Mouse (Mus musculus) thymus, adult 2 months (tissue): ENCODE measurements around the gene Ebpl. TPM values are rescaled to one million over a fixed set of nuclear protein-coding genes. Genes with fewer than 3 reads are reported as not detected.
A peak's percentile ranks its signal among the peaks of the same experiment; 100 is the strongest.

ENCODE experiments used
- DNase-seq: peaks from one replicate; pipeline ENCODE4 v3.0.0; 2021
- H3K27ac ChIP-seq: fragments of 200-500 bp; 2 replicates; pipeline ENCODE4 v1.5.1; 2012; ENCODE audit warnings: low read length, control low read depth; ENCODE audit not compliant: control insufficient read depth, insufficient read depth
- H3K27me3 ChIP-seq: fragments of 200-500 bp; 2 replicates; pipeline ENCODE4 v1.6.1; 2012; ENCODE audit warnings: mild to moderate bottlenecking, low read length, moderate library complexity, mixed read lengths; ENCODE audit not compliant: control insufficient read depth, insufficient read depth
- H3K36me3 ChIP-seq: fragments of 200-500 bp; 2 replicates; pipeline ENCODE4 v1.6.1; 2012; ENCODE audit warnings: mild to moderate bottlenecking, low read length, moderate library complexity; ENCODE audit not compliant: control insufficient read depth, insufficient read depth
- H3K4me1 ChIP-seq: fragments of 200-500 bp; replicated peaks from 2 replicates; pipeline ENCODE4 v1.6.1; 2012; ENCODE audit warnings: low read length; ENCODE audit not compliant: control insufficient read depth, insufficient read depth
- H3K4me3 ChIP-seq: fragments of 200-500 bp; 2 replicates; pipeline ENCODE4 v1.5.1; 2012; ENCODE audit warnings: mild to moderate bottlenecking, low read length, control low read depth, moderate library complexity; ENCODE audit not compliant: control insufficient read depth, insufficient read depth
- CTCF ChIP-seq: fragments of 200-500 bp; IDR thresholded peaks from 2 replicates; pipeline ENCODE4 v1.5.1; 2012; ENCODE audit warnings: mild to moderate bottlenecking, control low read depth, low read length, moderate library complexity, borderline replicate concordance; ENCODE audit not compliant: control insufficient read depth, poor library complexity, insufficient read depth; ENCODE audit errors: extremely low read depth
- POLR2A ChIP-seq: fragments of 200-500 bp; IDR thresholded peaks from 2 replicates; pipeline ENCODE4 v1.6.1; 2012; ENCODE audit warnings: mild to moderate bottlenecking, low read length, control low read depth, moderate library complexity; ENCODE audit not compliant: control insufficient read depth, poor library complexity, insufficient read depth; ENCODE audit errors: extremely low read depth
- WGBS: fragments of 180-500 bp; shearing (Covaris S2); methylation state at CpG from one replicate; pipeline ENCODE4 v1.1.7; 2018; 5-methylcytosine and 5-hydroxymethylcytosine counted together
- polyA plus RNA-seq: library from polyadenylated mRNA; depleted of rRNA; stranded (reverse); fragments of >200 nt; gene quantifications from 2 replicates; pipeline ENCODE4 v1.2.3, GENCODE M21; 2012

Gene Ebpl
- polyA plus RNA-seq, 1 experiment = 2.0 TPM

DNA sequence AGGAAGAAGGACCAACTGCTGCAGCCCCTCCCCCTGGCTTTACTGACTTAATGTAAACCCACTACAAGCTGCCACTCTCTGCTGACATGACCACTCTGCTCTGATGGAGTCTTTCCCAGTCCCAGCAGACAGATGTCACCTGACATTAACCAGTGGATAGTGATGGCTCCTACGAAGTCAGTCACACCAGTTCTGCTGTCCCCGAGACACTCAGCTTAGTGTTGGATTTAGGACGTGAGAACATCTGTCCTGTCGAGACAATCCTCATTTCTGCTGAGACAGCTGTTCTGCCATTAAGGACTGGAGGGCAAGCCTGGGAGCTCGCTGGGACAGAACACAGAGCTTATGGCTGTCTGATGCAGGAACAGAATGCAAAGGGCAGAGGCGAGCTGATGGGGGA, 9.4 kb downstream of the Ebpl start:
- WGBS = 92% methylated on average over 6 of the region's 6 CpGs
- TF ChIP-seq CTCF (no peak), POLR2A (no peak)
- H3K36me3 ChIP-seq = no peaks in the 10 kb centered on the region
- H3K27me3 ChIP-seq = no peaks in the 10 kb centered on the region
- H3K4me1 ChIP-seq = no peaks in the 10 kb centered on the region
- no peak overlapping the region for H3K4me3 ChIP-seq
- no peak for DNase-seq
- H3K27ac ChIP-seq = no peak overlapping the region

- Histone ChIP-seq H3K4me1 (no peaks in the 10 kb centered on the region), H3K27me3 (no peaks in the 10 kb centered on the region), H3K4me3 (no peak overlapping the region), H3K36me3 (no peaks in the 10 kb centered on the region), H3K27ac (no peak overlapping the region)
- DNase-seq = no peak
- WGBS = 85% methylated on average over 4 of the region's 4 CpGs
- no peak for TF ChIP-seq POLR2A
- no peak for TF ChIP-seq CTCF
Measured at GRCm38 (mm10) chr14:61349876-61350275, 10.4 kb downstream of the Ebpl start.

DNA sequence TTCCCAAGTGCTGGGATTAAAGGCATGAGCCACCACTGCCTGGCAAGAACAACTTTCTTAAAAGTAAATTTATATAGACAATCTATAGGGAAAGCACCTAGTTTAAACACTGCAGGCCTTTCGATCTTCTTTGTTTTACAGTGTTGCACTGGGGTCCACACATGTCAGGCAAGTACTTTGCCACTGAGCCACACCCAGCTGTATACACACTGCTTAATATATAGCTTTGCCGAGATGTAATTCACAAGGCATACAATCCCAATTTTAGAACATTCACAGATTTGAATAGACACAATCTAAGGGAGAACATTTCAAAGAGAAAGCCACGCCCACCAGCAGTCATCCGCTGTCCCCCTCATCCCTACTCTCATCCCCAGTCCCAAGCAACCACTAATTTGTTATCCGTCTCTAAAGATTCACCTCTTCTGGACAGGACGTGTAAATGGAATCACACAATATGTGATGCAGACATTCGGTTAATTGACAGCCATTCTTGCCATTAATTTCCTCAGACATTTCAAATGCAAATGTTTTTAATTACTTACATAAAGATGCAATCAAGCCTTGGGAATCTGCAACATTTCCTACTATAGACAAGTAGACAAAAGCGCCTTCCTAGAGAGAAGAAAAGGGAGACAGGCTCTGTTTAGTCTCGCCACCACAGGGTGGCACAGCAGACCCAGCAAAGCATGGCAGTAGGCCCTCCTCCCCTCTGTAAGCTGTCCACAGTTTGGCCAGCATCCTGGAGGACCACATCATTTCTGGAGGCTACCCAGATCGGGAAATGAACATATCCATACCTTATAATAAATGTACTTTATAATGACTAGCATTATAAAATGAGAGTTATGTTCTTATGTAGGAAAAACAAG, 13.2 kb downstream of the Ebpl start:
- no peak for DNase-seq
- WGBS = 97% methylated on average over 10 of the region's 10 CpGs
- TF ChIP-seq POLR2A (no peak), CTCF (no peak)

DNA sequence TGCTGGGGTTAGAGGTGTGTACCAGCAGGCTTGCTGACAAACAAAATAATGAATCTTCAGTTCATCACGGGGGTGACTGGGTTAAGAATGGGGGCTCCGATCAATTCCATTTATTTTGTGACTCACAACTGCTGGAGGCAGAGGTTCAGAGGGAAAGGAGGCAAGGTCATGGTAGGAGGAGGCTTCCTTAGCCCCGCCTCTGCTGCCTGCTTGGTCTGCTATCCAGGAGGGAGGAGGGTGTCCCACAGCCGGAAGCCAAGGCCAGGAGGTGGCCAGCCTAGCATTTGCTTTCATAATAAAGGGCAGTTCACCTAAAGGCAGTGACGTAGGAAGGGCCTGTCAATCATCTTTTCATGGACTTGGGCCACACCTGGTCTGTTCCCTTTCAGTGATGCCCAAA, 15.6 kb downstream of the Ebpl start:
- H3K36me3 ChIP-seq = no peaks in the 10 kb centered on the region
- H3K27me3 ChIP-seq = no peaks in the 10 kb centered on the region
- no peaks in the 10 kb centered on the region for H3K4me1 ChIP-seq
- H3K27ac ChIP-seq = no peak overlapping the region
- no peak overlapping the region for H3K4me3 ChIP-seq
- WGBS = 97% methylated on average over 5 of the region's 5 CpGs
- TF ChIP-seq POLR2A = no peak
- no peak for TF ChIP-seq CTCF
- DNase-seq = no peak

More for the DNA sequence above, 13.2 kb downstream of the Ebpl start:
- Histone ChIP-seq H3K4me3 (no peak overlapping the region), H3K4me1 (no peaks in the 10 kb centered on the region), H3K27ac (no peak overlapping the region), H3K27me3 (no peaks in the 10 kb centered on the region), H3K36me3 (no peaks in the 10 kb centered on the region)

GRCm38 (mm10) chr14:61339381-61339780, 20.9 kb downstream of the Ebpl start:
- DNase-seq = no peak
- H3K4me1 ChIP-seq = 0 out of 2 replicates have a peak, but pooled peaks cover 5% of the 10 kb centered on the region
- TF ChIP-seq POLR2A (no peak), CTCF (no peak)
- no peak overlapping the region for H3K4me3 ChIP-seq
- 74% methylated on average over 4 of the region's 4 CpGs for WGBS
- H3K27ac ChIP-seq = no peak overlapping the region
- H3K36me3 ChIP-seq = no peaks in the 10 kb centered on the region
- H3K27me3 ChIP-seq = no peaks in the 10 kb centered on the region

GRCm38 (mm10) chr14:61330996-61331561, 29.2 kb downstream of the Ebpl start:
- TF ChIP-seq POLR2A (no peak), CTCF (no peak; the same call in 1 of the 2 replicates)

DNA sequence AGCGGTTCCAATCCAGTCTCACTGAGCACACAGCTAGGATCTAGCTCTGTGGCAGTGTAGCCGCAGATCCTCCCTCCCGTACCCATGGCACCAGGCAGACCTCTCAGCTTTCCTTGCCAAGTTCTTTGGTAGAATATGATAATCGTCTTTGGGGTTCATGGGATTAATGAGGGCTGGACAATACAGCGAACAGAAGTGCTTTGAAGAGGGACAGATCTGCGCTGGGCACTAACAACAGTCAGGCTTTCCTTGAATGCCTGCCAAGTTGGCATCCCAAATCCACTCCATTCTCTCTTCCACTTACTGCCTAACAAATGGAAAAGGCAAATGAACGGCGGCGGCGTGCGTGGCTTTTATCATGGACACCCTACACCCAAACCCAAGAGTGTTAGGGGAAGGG, 29.6 kb downstream of the Ebpl start:
- TF ChIP-seq POLR2A (no peak), CTCF (no peak)
- Histone ChIP-seq H3K27me3 (no peaks in the 10 kb centered on the region), H3K4me1 (peaks cover 11% of the 10 kb centered on the region), H3K36me3 (no peaks in the 10 kb centered on the region), H3K27ac (no peak overlapping the region), H3K4me3 (no peak overlapping the region)
- WGBS = 94% methylated on average over 11 of the region's 11 CpGs
- no peak for DNase-seq

More at GRCm38 (mm10) chr14:61330996-61331561, 29.2 kb downstream of the Ebpl start:
- peaks cover 11% of the 10 kb centered on the region for H3K4me1 ChIP-seq
- no peaks in the 10 kb centered on the region for H3K36me3 ChIP-seq
- no peak overlapping the region for H3K4me3 ChIP-seq
- H3K27ac ChIP-seq = no peak overlapping the region
- 13% methylated on average over 13 of the region's 13 CpGs for WGBS
- peak; percentile 74 for DNase-seq
- H3K27me3 ChIP-seq = no peaks in the 10 kb centered on the region
